Mouse (Mus musculus) intestine, embryonic 14.5 days (tissue): Measurements from ENCODE around the gene Cd79b. TPM values are rescaled to one million over a fixed set of nuclear protein-coding genes. Genes with fewer than 3 reads are reported as not detected.

Experiments used
- ATAC-seq: fragments of 200-750 bp; cut with Nextera tagmentation; replicated peaks from 2 replicates; pipeline ENCODE4 v1.8.0; 2017; ENCODE audit warnings: low read depth, moderate number of reproducible peaks, moderate TSS enrichment, moderate library complexity; ENCODE audit not compliant: low FRiP score, low TSS enrichment
- DNase-seq: peaks from one replicate; pipeline ENCODE4 v3.0.0-alpha.2; 2018; ENCODE audit warnings: low spot score
- H3K27ac ChIP-seq: fragments of 300-500 bp; sonication (generic); 2 replicates; pipeline ENCODE4 v1.5.1; 2014; ENCODE audit warnings: low read depth, mild to moderate bottlenecking, control low read depth
- H3K27me3 ChIP-seq: fragments of 300-500 bp; sonication (generic); replicated peaks from 2 replicates; pipeline ENCODE4 v1.6.1; 2014; ENCODE audit warnings: low read length, control low read depth; ENCODE audit not compliant: control insufficient read depth, insufficient read depth
- H3K36me3 ChIP-seq: fragments of 300-500 bp; sonication (generic); 2 replicates; pipeline ENCODE4 v1.6.1; 2014; ENCODE audit warnings: low read length, control low read depth; ENCODE audit not compliant: control insufficient read depth, insufficient read depth
- H3K4me1 ChIP-seq: fragments of 300-500 bp; sonication (generic); replicated peaks from 2 replicates; pipeline ENCODE4 v1.6.1; 2014; ENCODE audit warnings: low read length, control low read depth, mixed read lengths; ENCODE audit not compliant: control insufficient read depth, insufficient read depth
- H3K4me2 ChIP-seq: fragments of 300-500 bp; sonication (generic); 2 replicates; pipeline ENCODE4 v1.6.1; 2014; ENCODE audit warnings: low read length
- H3K4me3 ChIP-seq: fragments of 300-500 bp; sonication (generic); 2 replicates; pipeline ENCODE4 v1.5.1; 2014; ENCODE audit warnings: low read depth, low read length, control low read depth, mixed read lengths
- H3K9ac ChIP-seq: fragments of 300-500 bp; sonication (generic); 2 replicates; pipeline ENCODE4 v1.6.1; 2014; ENCODE audit warnings: mild to moderate bottlenecking, low read length
- H3K9me3 ChIP-seq: fragments of 300-500 bp; sonication (generic); 2 replicates; pipeline ENCODE4 v1.6.1; 2016; ENCODE audit warnings: low read length, control low read depth; ENCODE audit not compliant: control insufficient read depth
- WGBS: fragments of 180-500 bp; shearing (Covaris S2); extraction: QIAGEN DNeasy Blood & Tissue Kit; methylation state at CpG from one replicate; pipeline ENCODE4 v1.1.7; 2014; 5-methylcytosine and 5-hydroxymethylcytosine counted together
- polyA plus RNA-seq: library from polyadenylated mRNA; unstranded; fragments of >200 nt; fragmentation: Nextera tagmentation; extraction: Ambion mirVana; gene quantifications from 2 replicates; pipeline ENCODE4 v1.2.1, GENCODE M21; 2014

Gene Cd79b
- polyA plus RNA-seq, 1 experiment from 2014 or later, result 4.2 TPM

DNA sequence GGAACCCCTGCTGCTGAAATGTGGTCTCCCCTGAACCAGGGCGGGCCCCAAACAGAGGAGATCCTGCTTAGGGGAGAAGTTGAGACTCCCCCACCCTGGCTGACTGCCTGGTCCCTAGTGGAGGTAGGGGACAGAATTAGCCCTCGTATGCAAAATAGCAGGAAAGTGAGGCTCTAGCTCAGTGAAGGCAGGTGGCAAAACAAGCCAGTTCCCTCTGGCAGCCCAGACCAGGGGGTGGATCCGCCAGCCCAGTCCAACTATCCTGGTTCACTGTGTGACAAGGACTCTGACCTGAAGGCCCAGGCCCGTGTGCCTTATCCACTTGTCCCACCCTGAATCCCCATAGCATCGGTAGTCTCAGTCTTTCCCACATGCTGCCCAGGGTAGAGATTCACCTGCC, 4.4 kb downstream of the Cd79b start:
- ATAC-seq (no peak), DNase-seq (no peak)
- H3K27me3 ChIP-seq, result no peaks in the 10 kb centered on the region
- H3K4me3 ChIP-seq, result no peak overlapping the region
- peaks cover 9% of the 10 kb centered on the region for H3K4me1 ChIP-seq
- no peak overlapping the region for H3K9ac ChIP-seq
- H3K4me2 ChIP-seq, result no peak overlapping the region
- H3K9me3 ChIP-seq, result no peaks in the 10 kb centered on the region
- no peaks in the 10 kb centered on the region for H3K36me3 ChIP-seq
- WGBS, result 65% methylated on average over 5 of the region's 5 CpGs
- no peak overlapping the region for H3K27ac ChIP-seq

DNA sequence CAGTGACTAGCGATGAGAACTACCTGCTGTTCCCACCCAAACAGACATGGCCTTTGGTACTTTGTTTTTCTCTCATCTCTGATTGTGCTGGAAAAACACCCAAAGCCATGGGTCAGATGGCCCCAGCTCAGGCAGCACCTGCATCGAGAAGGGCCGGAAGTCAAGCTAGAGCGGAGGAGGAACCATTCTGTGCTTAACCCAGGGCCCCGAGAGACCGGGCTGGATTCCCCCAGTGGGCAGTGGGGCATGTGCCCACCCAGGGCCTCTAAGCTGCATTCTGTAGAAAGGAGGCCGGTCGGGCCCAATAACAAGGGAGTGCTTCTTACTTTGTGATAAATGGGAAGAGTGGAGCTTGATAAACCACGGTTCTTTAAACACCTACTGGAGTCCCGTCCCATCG, 6.4 kb downstream of the Cd79b start:
- 82% methylated on average over 11 of the region's 11 CpGs for WGBS
- Histone ChIP-seq H3K4me3 (no peak overlapping the region), H3K4me2 (no peak overlapping the region), H3K36me3 (no peaks in the 10 kb centered on the region), H3K9ac (no peak overlapping the region), H3K9me3 (no peaks in the 10 kb centered on the region), H3K27ac (no peak overlapping the region), H3K4me1 (no peaks in the 10 kb centered on the region), H3K27me3 (no peaks in the 10 kb centered on the region)
- DNase-seq, result no peak
- no peak for ATAC-seq

DNA sequence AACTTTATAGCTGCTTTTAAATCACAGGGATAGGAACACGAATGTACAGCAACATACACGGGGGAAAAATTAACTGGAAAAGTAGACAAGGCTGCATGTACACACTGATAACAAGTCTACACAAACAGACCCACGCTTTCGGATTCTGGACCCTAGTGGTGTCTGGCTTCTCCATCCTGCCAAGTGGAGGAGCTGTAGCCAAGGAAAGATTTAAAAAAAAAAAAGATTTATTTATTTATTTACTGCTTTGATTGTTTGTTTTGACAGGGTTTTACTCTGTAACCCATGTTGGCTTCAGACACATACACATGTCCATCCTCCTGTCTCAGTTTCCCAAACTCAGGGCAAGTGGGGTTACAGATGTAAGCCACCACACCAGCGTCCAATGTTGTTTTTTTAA, 7.1 kb downstream of the Cd79b start:
- no peaks in the 10 kb centered on the region for H3K27me3 ChIP-seq
- DNase-seq (no peak), ATAC-seq (no peak)
- H3K4me1 ChIP-seq, result no peaks in the 10 kb centered on the region
- no peak overlapping the region for H3K4me3 ChIP-seq
- H3K36me3 ChIP-seq, result no peaks in the 10 kb centered on the region
- H3K9me3 ChIP-seq, result no peaks in the 10 kb centered on the region
- H3K4me2 ChIP-seq, result no peak overlapping the region
- H3K27ac ChIP-seq, result no peak overlapping the region
- H3K9ac ChIP-seq, result no peak overlapping the region
- WGBS, result 62% methylated on average over 5 of the region's 5 CpGs

DNA sequence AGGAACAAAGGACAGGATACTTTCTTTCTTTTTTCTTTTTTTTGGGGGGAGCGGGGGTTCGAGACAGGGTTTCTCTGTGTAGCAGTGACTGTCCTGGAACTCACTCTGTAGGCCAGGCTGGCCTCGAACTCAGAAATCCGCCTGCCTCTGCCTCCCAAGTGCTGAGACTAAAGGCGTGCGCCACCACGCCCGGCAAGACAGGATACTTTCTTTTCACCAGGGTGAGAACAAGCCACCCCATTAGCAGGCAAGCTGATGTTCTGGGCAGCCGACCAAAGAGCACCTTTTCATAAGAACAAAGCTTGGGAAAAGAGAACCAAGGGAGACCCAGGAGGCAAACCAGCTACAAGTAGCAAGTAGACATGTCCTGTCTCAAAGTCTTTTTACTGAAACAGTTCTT, 7.8 kb downstream of the Cd79b start:
- no peaks in the 10 kb centered on the region for H3K4me1 ChIP-seq

DNA sequence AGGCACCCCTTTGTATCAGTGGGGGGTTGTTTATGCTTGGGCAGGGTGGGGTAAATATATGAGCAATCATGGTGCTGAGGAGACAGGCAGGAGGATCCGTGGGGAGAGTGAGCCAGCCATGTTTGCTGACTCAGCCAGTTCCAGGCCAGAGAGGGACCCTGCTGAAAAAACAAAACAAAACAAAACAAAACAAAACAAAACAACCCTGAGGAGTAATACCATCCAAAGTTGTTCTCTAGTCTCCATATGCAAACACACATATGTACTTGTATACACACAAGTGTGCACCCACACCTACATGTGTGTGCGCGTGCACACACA, 8.5 kb downstream of the Cd79b start:
- ATAC-seq (no peak), DNase-seq (no peak)
- Histone ChIP-seq H3K4me1 (no peaks in the 10 kb centered on the region), H3K4me2 (no peak overlapping the region), H3K27me3 (no peaks in the 10 kb centered on the region), H3K9ac (no peak overlapping the region), H3K9me3 (no peaks in the 10 kb centered on the region), H3K27ac (no peak overlapping the region), H3K4me3 (no peak overlapping the region), H3K36me3 (no peaks in the 10 kb centered on the region)
- 85% methylated on average over 3 of the region's 3 CpGs for WGBS

More for the DNA sequence above, 7.8 kb downstream of the Cd79b start:
- WGBS, result 87% methylated on average over 9 of the region's 9 CpGs
- no peaks in the 10 kb centered on the region for H3K27me3 ChIP-seq
- no peak overlapping the region for H3K27ac ChIP-seq
- no peaks in the 10 kb centered on the region for H3K9me3 ChIP-seq
- no peak for DNase-seq
- no peak overlapping the region for H3K9ac ChIP-seq
- H3K4me2 ChIP-seq, result no peak overlapping the region
- H3K4me3 ChIP-seq, result no peak overlapping the region
- no peak for ATAC-seq
- H3K36me3 ChIP-seq, result no peaks in the 10 kb centered on the region

DNA sequence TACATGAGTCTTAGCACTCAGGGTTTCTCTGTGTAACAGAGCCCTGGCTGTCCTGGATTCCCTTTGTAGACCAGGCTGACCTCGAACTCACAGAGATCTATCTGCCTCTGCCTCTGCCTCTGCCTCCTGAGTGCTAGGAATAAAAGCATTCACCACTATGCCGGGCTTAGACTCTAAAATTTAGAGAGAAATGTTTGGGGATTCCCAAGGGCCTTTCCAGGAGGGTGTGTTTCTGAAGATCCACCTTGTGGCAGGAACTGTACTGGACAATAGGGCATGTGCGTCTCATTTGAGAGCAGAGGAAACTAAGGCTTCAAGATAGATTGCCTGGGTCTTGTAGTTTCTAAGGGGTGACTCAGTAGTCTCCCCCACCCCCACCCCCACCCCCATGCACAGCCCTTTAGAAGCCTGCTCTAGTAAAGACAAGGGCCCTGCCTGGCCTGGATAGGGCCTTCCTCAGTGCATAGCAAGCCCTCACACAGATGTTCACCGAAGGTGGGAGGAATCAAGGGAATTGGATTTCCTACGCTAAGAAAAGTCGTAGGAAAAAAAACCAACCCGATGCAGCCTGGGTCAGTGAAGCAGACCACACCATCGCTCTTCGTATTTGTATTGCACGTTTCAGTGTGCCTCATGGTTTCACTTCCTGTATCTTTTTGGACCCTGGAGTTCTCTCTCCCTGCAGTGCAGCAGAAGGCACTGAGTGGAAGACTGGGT, 9.1 kb downstream of the Cd79b start:
- no peaks in the 10 kb centered on the region for H3K36me3 ChIP-seq
- 78% methylated on average over 10 of the region's 10 CpGs for WGBS
- H3K27me3 ChIP-seq, result no peaks in the 10 kb centered on the region
- no peaks in the 10 kb centered on the region for H3K9me3 ChIP-seq
- no peak overlapping the region for H3K27ac ChIP-seq
- no peak for DNase-seq
- ATAC-seq, result no peak
- no peaks in the 10 kb centered on the region for H3K4me1 ChIP-seq
- no peak overlapping the region for H3K4me3 ChIP-seq
- no peak overlapping the region for H3K9ac ChIP-seq
- H3K4me2 ChIP-seq, result no peak overlapping the region

DNA sequence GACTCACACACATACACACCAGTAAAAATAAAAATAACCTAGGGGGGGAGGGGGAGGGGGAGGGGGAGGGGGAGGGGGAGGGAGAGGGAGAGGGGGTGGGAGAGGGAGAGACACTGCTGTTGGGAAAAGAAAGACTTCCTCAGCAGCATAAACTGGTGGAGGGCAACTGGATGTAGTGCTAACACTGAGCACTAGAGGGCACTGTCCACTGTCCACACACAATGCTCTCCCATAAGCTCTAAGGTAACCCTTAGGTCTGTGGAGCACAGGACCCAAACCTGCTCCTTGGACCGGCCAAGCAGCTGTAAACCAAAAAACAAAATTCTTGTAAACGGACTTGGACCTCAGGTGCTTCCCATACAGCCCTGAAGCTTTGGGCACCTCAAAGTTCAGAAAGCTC, 11.9 kb downstream of the Cd79b start:
- DNase-seq, result peak; percentile 87
- Histone ChIP-seq H3K36me3 (no peaks in the 10 kb centered on the region), H3K27ac (no peak overlapping the region), H3K4me1 (no peaks in the 10 kb centered on the region), H3K9me3 (no peaks in the 10 kb centered on the region), H3K27me3 (no peaks in the 10 kb centered on the region), H3K9ac (no peak overlapping the region), H3K4me2 (no peak overlapping the region), H3K4me3 (no peak overlapping the region)
- 0 out of 2 replicates have a peak, but pooled peaks have one; percentile 47 for ATAC-seq
- WGBS, result 15% methylated on average over 2 of the region's 2 CpGs

DNA sequence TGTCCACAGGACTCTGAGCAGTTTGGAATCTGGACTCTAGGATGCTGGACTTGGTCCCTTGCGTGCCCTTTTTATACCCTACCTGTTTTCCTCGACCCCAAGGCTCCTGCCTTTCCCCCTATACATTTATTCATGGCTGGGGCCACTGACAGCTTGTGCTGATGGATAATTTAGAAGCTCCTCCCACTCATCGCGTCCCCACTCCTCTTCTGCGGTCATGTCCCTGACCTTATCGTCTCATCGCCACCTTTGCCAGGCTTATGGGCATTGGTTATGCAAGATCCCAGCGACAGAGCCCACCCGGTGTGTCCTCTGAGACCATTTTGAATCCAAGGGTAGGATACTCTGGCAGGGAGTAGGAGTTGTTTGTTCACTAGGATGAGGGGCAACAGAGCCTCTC, 12.8 kb downstream of the Cd79b start, which contains the start of gene Gh:
Gh (minus strand) TSS at position 101 of the 400 bp plus-strand sequence.
- Histone ChIP-seq H3K36me3 (no peaks in the 10 kb centered on the region), H3K27ac (no peak within 1 kb of the TSS), H3K27me3 (no peaks in the 10 kb centered on the region), H3K4me1 (no peaks in the 10 kb centered on the region), H3K4me3 (no peak within 1 kb of the TSS), H3K4me2 (no peak within 1 kb of the TSS), H3K9me3 (no peaks in the 10 kb centered on the region), H3K9ac (no peak within 1 kb of the TSS)
- ATAC-seq, result no peak
- no peak for DNase-seq
- 79% methylated on average over 9 of the region's 9 CpGs for WGBS

DNA sequence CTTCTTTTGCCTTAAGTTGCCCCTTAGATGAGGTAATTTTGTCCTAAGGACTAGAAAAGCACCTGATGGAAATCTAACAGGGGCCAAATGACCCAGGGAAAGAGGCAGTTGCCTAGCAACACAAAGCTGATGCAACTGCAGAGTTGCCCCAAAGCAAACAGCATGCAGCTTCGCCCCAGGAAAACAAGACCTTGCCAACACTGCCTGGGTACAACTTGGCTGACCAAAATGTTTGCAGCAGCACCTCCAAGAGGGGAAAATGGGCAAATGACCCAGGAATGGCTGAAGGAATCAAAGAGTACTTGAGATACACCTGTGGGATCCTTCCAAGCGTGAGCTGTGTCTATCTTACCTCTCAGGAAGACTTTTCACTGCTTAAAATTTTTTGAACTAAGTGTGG, 22.7 kb downstream of the Cd79b start:
- 91% methylated on average over 2 of the region's 2 CpGs for WGBS
- H3K9me3 ChIP-seq, result no peaks in the 10 kb centered on the region

More for the DNA sequence above, 22.7 kb downstream of the Cd79b start:
- Histone ChIP-seq H3K4me2 (no peak overlapping the region), H3K4me3 (no peak overlapping the region), H3K36me3 (no peaks in the 10 kb centered on the region), H3K9ac (no peak overlapping the region), H3K4me1 (no peaks in the 10 kb centered on the region), H3K27ac (no peak overlapping the region), H3K27me3 (no peaks in the 10 kb centered on the region)
- DNase-seq (no peak), ATAC-seq (no peak)
